Mouse (Mus musculus): Measurements from ENCODE around the gene Hoxc10. TPM values are rescaled to one million over a fixed set of nuclear protein-coding genes. Genes with fewer than 3 reads are reported as not detected.

Gene Hoxc10
- polyA plus RNA-seq, 1 experiment = 0.08 TPM

DNA sequence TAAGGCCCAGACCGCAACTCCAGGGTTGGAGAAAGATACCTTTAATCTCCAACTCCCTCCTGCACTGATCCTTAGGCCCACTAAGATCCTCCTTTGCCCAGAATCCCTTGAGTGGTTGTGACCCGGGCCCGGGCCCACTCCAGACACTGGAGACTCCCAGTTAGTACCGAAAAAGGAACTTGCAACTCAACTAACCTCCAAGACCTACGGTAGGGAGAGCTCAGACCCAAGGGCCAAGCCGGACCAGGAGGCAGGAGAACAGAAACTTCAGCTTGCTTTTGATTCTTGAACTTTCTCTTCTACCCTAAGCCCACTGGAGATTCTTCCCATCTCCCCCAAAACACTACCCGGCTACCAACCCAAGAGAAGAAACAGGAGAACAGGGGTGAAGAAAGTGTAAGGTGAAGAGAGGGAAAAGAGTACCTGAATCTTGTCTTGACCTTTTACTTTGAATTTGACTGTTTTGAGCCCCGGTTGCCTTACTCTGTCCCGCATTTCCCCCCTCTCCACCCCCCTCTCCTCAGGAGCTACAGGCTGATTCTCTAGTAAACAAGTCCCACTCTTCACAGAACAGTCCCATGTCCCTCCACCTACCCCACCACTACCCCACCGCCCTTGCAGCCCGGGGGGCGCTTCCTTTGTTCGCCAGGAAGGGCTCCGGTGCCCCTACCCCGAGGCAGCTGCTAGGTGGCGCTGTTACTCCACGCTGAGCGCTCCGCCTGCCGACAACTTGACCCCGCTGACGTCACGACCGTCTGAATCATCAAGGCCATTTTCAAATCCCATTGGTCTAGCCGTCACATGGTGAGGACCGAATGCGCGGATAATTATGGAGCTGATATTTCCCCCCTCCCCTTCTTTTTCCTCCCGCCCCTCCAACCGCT is 462 bp upstream of the Hoxc10 start:
- peaks cover 50% of the 10 kb centered on the region for H3K4me1 ChIP-seq
- peak overlapping the region; percentile 85 for H3K4me3 ChIP-seq (replicated peaks)
- H3K9me3 ChIP-seq = no peaks in the 10 kb centered on the region; the same call in 1 of the 2 replicates
- TF ChIP-seq FLI1 (IDR thresholded peaks at IDR 0.05; ENCODE audit: low read length) (no peak), GATA1 (IDR thresholded peaks at IDR 0.05; ENCODE audit: borderline replicate concordance, low read length) (no peak)
- no peaks in the 10 kb centered on the region for H3K36me3 ChIP-seq (replicated peaks; ENCODE audit: low read length)
- H3K27me3 ChIP-seq (replicated peaks) = peaks cover 95% of the 10 kb centered on the region

DNA sequence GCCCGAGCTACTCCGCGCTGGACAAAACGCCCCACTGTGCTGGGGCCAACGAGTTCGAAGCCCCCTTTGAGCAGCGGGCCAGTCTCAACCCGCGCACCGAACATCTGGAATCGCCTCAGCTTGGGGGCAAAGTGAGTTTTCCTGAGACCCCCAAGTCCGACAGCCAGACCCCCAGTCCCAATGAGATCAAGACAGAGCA is 615 bp downstream of the Hoxc10 start, which contains the start of gene Hoxc5:
Gene Hoxc5 (plus strand): TSS at position 132 of the 199 bp plus-strand sequence.
- Histone ChIP-seq H3K36me3 (replicated peaks; ENCODE audit: low read length) (no peaks in the 10 kb centered on the region), H3K4me1 (peaks cover 50% of the 10 kb centered on the region), H3K4me3 (replicated peaks) (peak within 1 kb of the TSS; percentile 85), H3K27me3 (replicated peaks) (peaks cover 97% of the 10 kb centered on the region), H3K9me3 (no peaks in the 10 kb centered on the region; the same call in 1 of the 2 replicates)
- no peak for TF ChIP-seq FLI1 (IDR thresholded peaks at IDR 0.05; ENCODE audit: low read length)
- no peak for TF ChIP-seq GATA1 (IDR thresholded peaks at IDR 0.05; ENCODE audit: borderline replicate concordance, low read length)

DNA sequence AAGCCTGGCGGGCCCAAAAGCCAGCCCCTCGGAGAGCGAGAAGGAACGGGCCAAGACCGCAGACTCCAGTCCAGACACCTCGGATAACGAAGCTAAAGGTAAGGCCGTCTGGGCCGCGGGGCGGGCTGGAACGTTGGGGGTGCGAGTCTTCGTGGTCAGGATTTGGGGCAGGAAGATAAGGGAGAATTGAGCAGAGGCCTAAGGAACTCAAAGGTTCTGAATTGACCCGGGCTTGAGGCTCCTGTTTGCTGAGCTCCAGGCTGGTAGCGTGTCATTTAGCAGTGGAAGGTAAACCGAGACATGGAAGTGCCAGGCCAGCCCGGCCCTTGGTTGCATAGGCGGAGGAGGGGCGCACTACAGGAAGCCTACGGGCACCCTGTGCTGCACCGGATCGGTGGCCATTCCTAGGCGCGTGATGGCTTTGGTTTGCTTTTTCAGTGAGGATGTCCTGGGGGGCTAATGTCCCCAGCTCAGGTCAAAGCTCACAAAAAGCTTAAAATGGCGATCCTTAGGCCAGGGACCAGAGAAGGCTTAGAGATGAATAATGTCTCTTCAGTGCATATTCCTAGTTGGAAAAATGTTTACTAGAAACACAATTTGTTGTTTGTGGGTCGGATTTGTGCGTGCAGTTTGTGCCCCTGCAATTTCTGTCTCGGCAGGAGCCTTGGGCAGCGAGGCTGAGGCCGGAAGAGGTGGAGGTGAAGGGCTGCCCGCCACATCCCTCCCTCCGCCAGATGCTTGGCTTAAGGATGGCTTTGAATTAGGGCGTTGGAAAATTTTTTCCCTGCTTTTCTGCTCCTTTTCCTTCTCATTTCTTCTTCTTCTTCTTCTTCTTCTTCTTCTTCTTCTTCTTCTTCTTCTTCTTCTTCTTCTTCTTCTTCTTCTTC is 1.2 kb downstream of the Hoxc10 start:
- TF ChIP-seq GATA1 (IDR thresholded peaks at IDR 0.05; ENCODE audit: borderline replicate concordance, low read length) (no peak), FLI1 (IDR thresholded peaks at IDR 0.05; ENCODE audit: low read length) (no peak)
- Histone ChIP-seq H3K36me3 (replicated peaks; ENCODE audit: low read length) (no peaks in the 10 kb centered on the region), H3K27me3 (replicated peaks) (peaks cover 97% of the 10 kb centered on the region), H3K9me3 (no peaks in the 10 kb centered on the region; the same call in 1 of the 2 replicates), H3K4me3 (replicated peaks) (peak overlapping the region; percentile 42), H3K4me1 (peaks cover 48% of the 10 kb centered on the region)

DNA sequence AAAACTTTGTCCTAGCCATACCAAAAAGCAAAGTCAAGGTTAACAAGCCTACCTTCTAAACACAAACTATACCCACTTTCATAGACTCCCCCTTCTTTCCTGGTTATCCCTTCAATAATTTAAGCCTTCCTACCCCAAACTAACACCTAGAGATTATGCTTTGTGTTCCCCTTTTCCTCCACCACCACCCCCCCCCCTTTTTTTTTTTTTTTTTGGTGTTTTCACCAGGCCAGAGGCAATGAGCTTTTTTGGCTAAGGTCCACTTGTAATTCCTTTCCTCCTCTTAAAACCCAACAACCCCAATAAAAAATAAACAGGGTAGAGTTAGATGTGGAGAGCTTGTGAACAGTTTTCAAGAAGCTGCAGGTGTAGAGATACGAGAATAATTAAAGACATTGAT is 2.7 kb downstream of the Hoxc10 start:
- H3K9me3 ChIP-seq = no peaks in the 10 kb centered on the region; the same call in 1 of the 2 replicates
- TF ChIP-seq GATA1 (IDR thresholded peaks at IDR 0.05; ENCODE audit: borderline replicate concordance, low read length) (no peak), FLI1 (IDR thresholded peaks at IDR 0.05; ENCODE audit: low read length) (no peak)
- no peak overlapping the region for H3K4me3 ChIP-seq (replicated peaks)

DNA sequence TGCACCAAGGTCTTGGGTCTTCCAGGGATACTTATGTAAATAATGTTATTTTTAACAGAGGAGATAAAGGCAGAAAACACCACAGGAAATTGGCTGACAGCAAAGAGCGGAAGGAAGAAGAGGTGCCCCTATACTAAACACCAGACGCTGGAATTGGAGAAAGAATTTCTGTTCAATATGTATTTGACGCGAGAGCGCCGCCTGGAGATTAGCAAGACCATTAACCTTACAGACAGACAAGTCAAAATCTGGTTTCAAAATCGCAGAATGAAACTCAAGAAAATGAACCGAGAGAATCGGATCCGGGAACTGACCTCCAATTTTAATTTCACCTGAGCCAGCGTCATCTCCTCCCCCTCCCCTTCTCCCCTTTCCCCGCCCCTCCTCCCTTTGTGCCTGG is 4.1 kb downstream of the Hoxc10 start:
- no peak overlapping the region for H3K4me3 ChIP-seq (replicated peaks)
- H3K4me1 ChIP-seq = peaks cover 41% of the 10 kb centered on the region
- H3K9me3 ChIP-seq = no peaks in the 10 kb centered on the region; the same call in 1 of the 2 replicates
- H3K27me3 ChIP-seq (replicated peaks) = peaks cover 94% of the 10 kb centered on the region
- H3K36me3 ChIP-seq (replicated peaks; ENCODE audit: low read length) = no peaks in the 10 kb centered on the region
- TF ChIP-seq FLI1 (IDR thresholded peaks at IDR 0.05; ENCODE audit: low read length) (no peak), GATA1 (IDR thresholded peaks at IDR 0.05; ENCODE audit: borderline replicate concordance, low read length) (no peak)

More for the DNA sequence above, 2.7 kb downstream of the Hoxc10 start:
- Histone ChIP-seq H3K4me1 (peaks cover 39% of the 10 kb centered on the region), H3K36me3 (replicated peaks; ENCODE audit: low read length) (no peaks in the 10 kb centered on the region), H3K27me3 (replicated peaks) (peaks cover 97% of the 10 kb centered on the region)

DNA sequence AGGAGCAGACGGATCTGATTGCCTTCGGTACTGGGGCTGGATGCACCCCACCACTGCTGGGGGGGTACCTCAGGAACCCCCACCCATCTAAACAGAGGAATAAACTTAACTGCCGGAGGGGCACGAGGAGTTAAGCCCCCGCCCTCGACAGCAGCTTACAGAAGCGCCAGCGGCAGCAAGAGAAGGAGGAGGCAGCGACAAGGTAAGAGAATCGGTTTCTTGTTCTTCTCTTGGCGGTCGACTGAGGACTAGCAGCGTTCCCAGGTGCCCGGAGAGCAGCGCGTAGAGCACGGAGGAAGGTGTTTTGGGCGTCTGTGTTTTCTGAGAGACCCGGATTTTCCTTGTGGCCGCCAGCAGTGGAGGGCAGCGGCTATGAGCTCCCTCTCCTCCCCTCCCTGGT is 5.7 kb downstream of the Hoxc10 start:
- Histone ChIP-seq H3K4me1 (peaks cover 41% of the 10 kb centered on the region), H3K4me3 (replicated peaks) (no peak overlapping the region), H3K36me3 (replicated peaks; ENCODE audit: low read length) (no peaks in the 10 kb centered on the region), H3K27me3 (replicated peaks) (peaks cover 94% of the 10 kb centered on the region), H3K9me3 (no peaks in the 10 kb centered on the region; the same call in 1 of the 2 replicates)
- TF ChIP-seq FLI1 (IDR thresholded peaks at IDR 0.05; ENCODE audit: low read length) (no peak), GATA1 (IDR thresholded peaks at IDR 0.05; ENCODE audit: borderline replicate concordance, low read length) (no peak)

DNA sequence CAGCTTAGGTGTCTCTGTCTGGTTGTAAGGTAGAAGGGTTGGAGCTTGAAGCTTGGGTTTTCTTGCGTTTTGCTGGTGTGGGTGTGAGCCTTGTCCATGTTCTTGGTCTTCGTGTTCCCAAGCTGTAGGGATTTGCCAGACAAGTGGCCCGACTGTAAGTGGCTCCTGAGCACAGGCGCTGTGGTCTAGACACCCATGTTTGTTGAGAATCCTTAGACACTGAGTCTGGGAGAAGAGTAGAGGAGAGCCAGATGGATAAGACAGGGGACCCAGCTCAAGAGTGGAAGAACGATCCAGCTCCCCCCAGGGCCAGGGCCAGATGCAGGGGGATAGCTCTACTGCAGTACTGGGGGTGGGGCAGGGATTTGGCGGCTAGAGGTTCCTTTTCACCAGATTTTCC is 6.2 kb downstream of the Hoxc10 start:
- Histone ChIP-seq H3K36me3 (replicated peaks; ENCODE audit: low read length) (no peaks in the 10 kb centered on the region), H3K4me1 (peaks cover 41% of the 10 kb centered on the region), H3K9me3 (no peaks in the 10 kb centered on the region; the same call in 1 of the 2 replicates), H3K4me3 (replicated peaks) (no peak overlapping the region), H3K27me3 (replicated peaks) (peaks cover 94% of the 10 kb centered on the region)
- TF ChIP-seq FLI1 (IDR thresholded peaks at IDR 0.05; ENCODE audit: low read length) (no peak), GATA1 (IDR thresholded peaks at IDR 0.05; ENCODE audit: borderline replicate concordance, low read length) (no peak)

DNA sequence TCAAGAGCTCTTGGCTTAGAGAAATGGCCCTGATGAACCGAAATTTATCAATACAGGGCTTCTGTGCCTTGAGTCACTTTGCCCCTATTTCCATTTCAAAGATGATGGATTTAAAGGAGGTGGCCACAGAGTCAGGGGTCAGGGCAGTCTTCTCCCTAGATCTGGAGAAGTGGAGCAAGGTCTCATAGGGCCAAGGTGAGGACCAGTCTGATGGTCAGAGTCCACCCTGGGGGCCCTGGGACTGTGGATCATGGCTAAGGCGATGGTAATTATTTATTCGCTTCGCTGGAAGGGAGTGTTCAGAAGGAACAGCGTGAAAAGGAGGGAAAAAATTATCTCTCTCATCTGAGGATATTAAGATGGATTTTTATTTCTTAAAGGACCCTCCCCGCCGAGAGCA is 8.4 kb downstream of the Hoxc10 start:
- no peaks in the 10 kb centered on the region for H3K9me3 ChIP-seq
- no peak for TF ChIP-seq FLI1 (IDR thresholded peaks at IDR 0.05; ENCODE audit: low read length)
- no peaks in the 10 kb centered on the region for H3K36me3 ChIP-seq (replicated peaks; ENCODE audit: low read length)
- H3K27me3 ChIP-seq (replicated peaks) = peaks cover 96% of the 10 kb centered on the region
- peaks cover 48% of the 10 kb centered on the region for H3K4me1 ChIP-seq
- H3K4me3 ChIP-seq (replicated peaks) = no peak overlapping the region

DNA sequence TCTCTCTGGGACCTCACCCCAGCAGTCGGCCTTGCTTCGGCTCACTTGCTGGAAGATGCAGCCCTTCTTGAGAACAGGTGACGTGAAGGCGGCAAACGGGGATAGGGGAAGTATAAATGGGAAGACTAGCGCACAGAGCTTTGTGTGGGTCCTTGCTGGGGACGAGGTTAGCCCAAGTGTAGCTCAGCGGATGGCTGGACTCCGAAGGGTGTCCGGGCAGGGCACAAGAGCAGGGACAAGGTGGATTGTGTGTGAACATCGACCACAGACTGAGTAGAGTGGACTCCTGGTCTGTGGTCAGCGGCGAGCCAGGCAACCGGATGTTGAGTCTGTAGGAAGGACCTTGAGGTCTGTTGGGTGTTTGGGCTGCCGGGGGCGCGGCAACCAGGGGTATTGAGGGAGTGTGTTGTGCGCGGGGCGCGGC is 9.1 kb downstream of the Hoxc10 start:
- H3K36me3 ChIP-seq (replicated peaks; ENCODE audit: low read length) = no peaks in the 10 kb centered on the region
- TF ChIP-seq GATA1 (IDR thresholded peaks at IDR 0.05; ENCODE audit: borderline replicate concordance, low read length) (no peak), FLI1 (IDR thresholded peaks at IDR 0.05; ENCODE audit: low read length) (no peak)
- peaks cover 44% of the 10 kb centered on the region for H3K4me1 ChIP-seq
- H3K27me3 ChIP-seq (replicated peaks) = peaks cover 96% of the 10 kb centered on the region
- peak overlapping the region; percentile 70 for H3K4me3 ChIP-seq (replicated peaks)
- no peaks in the 10 kb centered on the region for H3K9me3 ChIP-seq

DNA sequence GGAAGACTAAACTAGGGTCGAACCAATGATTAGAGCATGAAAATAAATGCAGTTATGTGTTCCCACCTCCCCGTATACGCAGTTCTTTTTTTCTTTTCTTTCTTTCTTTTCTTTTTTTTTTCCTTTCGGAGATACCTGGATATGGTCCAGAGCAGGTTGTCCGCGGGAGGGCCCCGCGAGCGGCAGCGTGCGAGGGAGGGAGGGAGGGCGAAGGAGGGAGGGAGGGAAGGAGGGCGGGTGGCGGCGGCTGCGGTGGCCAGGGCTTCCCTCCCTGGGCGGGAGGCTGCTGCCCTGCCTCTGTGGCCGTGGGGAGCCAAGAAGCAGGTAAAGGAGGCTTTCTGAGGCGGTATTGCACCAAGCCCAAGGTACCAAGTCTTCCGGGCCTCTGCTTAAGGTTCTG is 9.6 kb downstream of the Hoxc10 start, which contains the start of gene Hoxc9:
Gene Hoxc9 (plus strand): TSS at position 269 of the 400 bp plus-strand sequence.
- Histone ChIP-seq H3K27me3 (replicated peaks) (peaks cover 96% of the 10 kb centered on the region), H3K36me3 (replicated peaks; ENCODE audit: low read length) (no peaks in the 10 kb centered on the region), H3K4me3 (replicated peaks) (peak within 1 kb of the TSS; percentile 86), H3K9me3 (no peaks in the 10 kb centered on the region), H3K4me1 (peaks cover 39% of the 10 kb centered on the region)
- TF ChIP-seq GATA1 (IDR thresholded peaks at IDR 0.05; ENCODE audit: borderline replicate concordance, low read length) = no peak
- TF ChIP-seq FLI1 (IDR thresholded peaks at IDR 0.05; ENCODE audit: low read length) = no peak
